Mouse (Mus musculus) testis, adult 2 months (tissue): Measurements from ENCODE around the gene Tecr.

Source experiments
- CTCF ChIP-seq: fragments of 200-500 bp; IDR thresholded peaks from 2 replicates; pipeline ENCODE4 v1.5.1; 2012; ENCODE audit warnings: low read depth, mild to moderate bottlenecking, inconsistent platforms, low read length, moderate library complexity; ENCODE audit not compliant: control insufficient read depth, insufficient read depth, insufficient replicate concordance
- POLR2A ChIP-seq: fragments of 200-500 bp; IDR thresholded peaks from 2 replicates; pipeline ENCODE4 v1.6.1; 2012; ENCODE audit warnings: low read depth, mild to moderate bottlenecking, inconsistent platforms, low read length, moderate library complexity; ENCODE audit not compliant: control insufficient read depth

GRCm38 (mm10) chr8:83566469-83567395 lies 41.0 kb downstream of the Tecr start, which contains the start of gene Ndufb7:
- TF ChIP-seq POLR2A (peak; percentile 29; the same call in 1 of the 2 replicates), CTCF (peak; percentile 97)
